Mouse (Mus musculus) embryonic stem cell, embryonic (primary cell): ENCODE results near the gene Plxna2.

Experiments
- CTCF ChIA-PET, 4 experiments: fragments of 300-600 bp in 2 of 4; fragments of 350-600 bp in 2 of 4; sonication (Branson Sonifier 250); formaldehyde crosslinking; loops; one replicate each; lab custom pipeline; 2022; ENCODE audit warnings: inconsistent platforms in 2 of 4; lab: Charles Lee
- POLR2A ChIA-PET, 4 experiments: fragments of 300-600 bp in 2 of 4; fragments of 350-600 bp in 2 of 4; sonication (Branson Sonifier 250); formaldehyde crosslinking; loops; one replicate each; lab custom pipeline; 2022; ENCODE audit warnings: antibody characterized with exemption in 4 of 4, inconsistent platforms in 1 of 4; lab: Charles Lee

Plxna2 gene

GRCm38 (mm10) chr1:194721260-194721659 lies 103.2 kb downstream of the Plxna2 start:
- POLR2A ChIA-PET: no interaction called here
- CTCF ChIA-PET: interaction anchor here in 3 of 4 experiments (0.6 to 2.3 kb wide), 6 partner anchors 18 to 978 kb away, joined by 3 to 17 read pairs (median 4); no protein-coding TSS in a partner anchor

GRCm38 (mm10) chr1:194722329-194722728 lies 104.3 kb downstream of the Plxna2 start:
- POLR2A ChIA-PET: interaction anchor here in 2 of 4 experiments (0.5 to 0.6 kb wide), 2 partner anchors 31 to 89 kb away, joined by 3 read pairs; no protein-coding TSS in a partner anchor

GRCm38 (mm10) chr1:194734836-194735235 lies 116.8 kb downstream of the Plxna2 start:
- CTCF ChIA-PET: no interaction called here
- POLR2A ChIA-PET: no interaction called here

More at GRCm38 (mm10) chr1:194722329-194722728, 104.3 kb downstream of the Plxna2 start:
- CTCF ChIA-PET: interaction anchor here (0.6 to 2.3 kb wide), 25 partner anchors 9 to 982 kb away, joined by 3 to 17 read pairs (median 4); no protein-coding TSS in a partner anchor

GRCm38 (mm10) chr1:194739894-194740293 lies 121.9 kb downstream of the Plxna2 start:
- CTCF ChIA-PET: interaction anchor here in 2 of 4 experiments (1.3 to 1.8 kb wide), 2 partner anchors 17 to 18 kb away, joined by 3 to 5 read pairs; no protein-coding TSS in a partner anchor

GRCm38 (mm10) chr1:194742901-194743422 lies 124.9 kb downstream of the Plxna2 start:
- CTCF ChIA-PET: interaction anchor here in 3 of 4 experiments (0.7 to 1.4 kb wide), 3 partner anchors 17 to 856 kb away, joined by 3 read pairs; no protein-coding TSS in a partner anchor
- POLR2A ChIA-PET: no interaction called here

More at GRCm38 (mm10) chr1:194739894-194740293, 121.9 kb downstream of the Plxna2 start:
- POLR2A ChIA-PET: no interaction called here

GRCm38 (mm10) chr1:194745177-194745934 lies 127.3 kb downstream of the Plxna2 start:
- ChIA-PET CTCF (interaction anchor here in 1 of 4 experiments (0.6 kb wide), 1 partner anchor 55 kb away, joined by 3 read pairs; no protein-coding TSS in a partner anchor), POLR2A (interaction anchor here in 2 of 4 experiments (0.6 to 2.8 kb wide), 3 partner anchors 9 to 126 kb away, joined by 3 to 6 read pairs (median 3); no protein-coding TSS in a partner anchor)

- POLR2A ChIA-PET: interaction anchor here in 1 of 4 experiments (2.8 kb wide), 1 partner anchor 127 kb away, joined by 6 read pairs; no protein-coding TSS in a partner anchor
- CTCF ChIA-PET: interaction anchor here in 3 of 4 experiments (0.5 to 2.2 kb wide), 4 partner anchors 24 to 131 kb away, joined by 3 to 6 read pairs (median 3); no protein-coding TSS in a partner anchor
These were observed 128.6 kb downstream of the Plxna2 start for GRCm38 (mm10) chr1:194746332-194747249.

GRCm38 (mm10) chr1:194747258-194747657 lies 129.2 kb downstream of the Plxna2 start:
- POLR2A ChIA-PET: interaction anchor here in 1 of 4 experiments (2.8 kb wide), 1 partner anchor 128 kb away, joined by 6 read pairs; no protein-coding TSS in a partner anchor
- CTCF ChIA-PET: interaction anchor here in 3 of 4 experiments (0.5 to 2.2 kb wide), 4 partner anchors 25 to 123 kb away, joined by 3 to 6 read pairs (median 3); no protein-coding TSS in a partner anchor

- ChIA-PET POLR2A (no interaction called here), CTCF (interaction anchor here in 3 of 4 experiments (0.6 to 2.9 kb wide), 5 partner anchors 12 to 66 kb away, joined by 3 to 17 read pairs (median 4); no protein-coding TSS in a partner anchor)
These were observed 135.2 kb downstream of the Plxna2 start for GRCm38 (mm10) chr1:194753168-194753567.

GRCm38 (mm10) chr1:194756001-194756400 lies 138.0 kb downstream of the Plxna2 start:
- ChIA-PET CTCF (no interaction called here), POLR2A (no interaction called here)

- ChIA-PET CTCF (no interaction called here), POLR2A (no interaction called here)
These were observed 138.4 kb downstream of the Plxna2 start for GRCm38 (mm10) chr1:194756409-194756808.

- ChIA-PET POLR2A (no interaction called here), CTCF (no interaction called here)
These were observed 138.8 kb downstream of the Plxna2 start for GRCm38 (mm10) chr1:194756863-194757262.

- ChIA-PET POLR2A (interaction anchor here in 2 of 4 experiments (0.6 to 0.7 kb wide), 2 partner anchors 22 to 347 kb away, joined by 3 read pairs; no protein-coding TSS in a partner anchor), CTCF (interaction anchor here in 3 of 4 experiments (0.6 to 1.4 kb wide), 9 partner anchors 13 to 1460 kb away, joined by 3 to 6 read pairs (median 4); no protein-coding TSS in a partner anchor)
These were observed 143.6 kb downstream of the Plxna2 start for GRCm38 (mm10) chr1:194761432-194762212.

GRCm38 (mm10) chr1:194762896-194763295 lies 144.9 kb downstream of the Plxna2 start:
- POLR2A ChIA-PET: no interaction called here
- CTCF ChIA-PET: interaction anchor here in 1 of 4 experiments (1.4 kb wide), 1 partner anchor 54 kb away, joined by 4 read pairs; no protein-coding TSS in a partner anchor

- ChIA-PET CTCF (no interaction called here), POLR2A (no interaction called here)
These were observed 146.9 kb downstream of the Plxna2 start for GRCm38 (mm10) chr1:194764951-194765350.

- ChIA-PET POLR2A (interaction anchor here in 1 of 4 experiments (0.6 kb wide), 1 partner anchor 103 kb away, joined by 5 read pairs; no protein-coding TSS in a partner anchor), CTCF (no interaction called here)
These were observed 150.8 kb downstream of the Plxna2 start for GRCm38 (mm10) chr1:194768799-194769198.

GRCm38 (mm10) chr1:194772053-194772452 lies 154.0 kb downstream of the Plxna2 start:
- ChIA-PET CTCF (no interaction called here), POLR2A (no interaction called here)
